Mouse (Mus musculus): ENCODE measurements at regions not wholly inside any gene's neighbourhood (a gene's known extent, or its start where the extent isn't known, plus 50 kb on each side); places are given as distances from the start of the nearest gene placed in this dataset.

GRCm38 (mm10) chr13:29049730-29050129, 96.2 kb upstream of the Sox4 start:
- no peak for DNase-seq
- Histone ChIP-seq H3K4me1 (ENCODE audit: control insufficient read depth, insufficient read depth, low read length) (no peaks in the 10 kb centered on the region), H3K27me3 (ENCODE audit: control insufficient read depth, insufficient read depth, low read length) (no peaks in the 10 kb centered on the region), H3K27ac (ENCODE audit: insufficient read depth, low read length) (no peak overlapping the region), H3K4me3 (replicated peaks; ENCODE audit: insufficient read depth, low read depth, low read length) (no peak overlapping the region)
- WGBS = 52% methylated on average over 4 of the region's 4 CpGs
- TF ChIP-seq CTCF (IDR thresholded peaks at IDR 0.05; ENCODE audit: borderline replicate concordance, insufficient read depth, low read depth, low read length) = no peak
- TF ChIP-seq POLR2A (IDR thresholded peaks at IDR 0.05; ENCODE audit: borderline replicate concordance, insufficient read depth, low read length) = no peak

- WGBS = 76% methylated on average over 7 of the region's 7 CpGs
- TF ChIP-seq POLR2A (IDR thresholded peaks at IDR 0.05; ENCODE audit: borderline replicate concordance, insufficient read depth, low read length) (no peak), CTCF (IDR thresholded peaks at IDR 0.05; ENCODE audit: borderline replicate concordance, insufficient read depth, low read depth, low read length) (no peak)
- Histone ChIP-seq H3K4me1 (ENCODE audit: control insufficient read depth, insufficient read depth, low read length) (no peaks in the 10 kb centered on the region), H3K27ac (ENCODE audit: insufficient read depth, low read length) (no peak overlapping the region), H3K4me3 (replicated peaks; ENCODE audit: insufficient read depth, low read depth, low read length) (no peak overlapping the region), H3K27me3 (ENCODE audit: control insufficient read depth, insufficient read depth, low read length) (no peaks in the 10 kb centered on the region)
- no peak for DNase-seq
Observed at GRCm38 (mm10) chr13:29048990-29049576, 95.6 kb upstream of the Sox4 start.

GRCm38 (mm10) chr13:29044655-29045054, 91.1 kb upstream of the Sox4 start:
- H3K4me1 ChIP-seq (ENCODE audit: control insufficient read depth, insufficient read depth, low read length) = no peaks in the 10 kb centered on the region
- H3K27me3 ChIP-seq (ENCODE audit: control insufficient read depth, insufficient read depth, low read length) = no peaks in the 10 kb centered on the region
- 66% methylated on average over 4 of the region's 4 CpGs for WGBS
- no peak for TF ChIP-seq CTCF (IDR thresholded peaks at IDR 0.05; ENCODE audit: borderline replicate concordance, insufficient read depth, low read depth, low read length)
- TF ChIP-seq POLR2A (IDR thresholded peaks at IDR 0.05; ENCODE audit: borderline replicate concordance, insufficient read depth, low read length) = no peak
- no peak overlapping the region for H3K4me3 ChIP-seq (replicated peaks; ENCODE audit: insufficient read depth, low read depth, low read length)
- no peak for DNase-seq
- H3K27ac ChIP-seq (ENCODE audit: insufficient read depth, low read length) = no peak overlapping the region

- H3K27ac ChIP-seq (ENCODE audit: insufficient read depth, low read length) = no peak overlapping the region
- no peak overlapping the region for H3K4me3 ChIP-seq (replicated peaks; ENCODE audit: insufficient read depth, low read depth, low read length)
- TF ChIP-seq CTCF (IDR thresholded peaks at IDR 0.05; ENCODE audit: borderline replicate concordance, insufficient read depth, low read depth, low read length) (no peak), POLR2A (IDR thresholded peaks at IDR 0.05; ENCODE audit: borderline replicate concordance, insufficient read depth, low read length) (no peak)
- no peaks in the 10 kb centered on the region for H3K27me3 ChIP-seq (ENCODE audit: control insufficient read depth, insufficient read depth, low read length)
- DNase-seq = no peak
- no peaks in the 10 kb centered on the region for H3K4me1 ChIP-seq (ENCODE audit: control insufficient read depth, insufficient read depth, low read length)
- 94% methylated on average over 5 of the region's 5 CpGs for WGBS
Observed at GRCm38 (mm10) chr13:29040331-29040730, 86.8 kb upstream of the Sox4 start.

DNA sequence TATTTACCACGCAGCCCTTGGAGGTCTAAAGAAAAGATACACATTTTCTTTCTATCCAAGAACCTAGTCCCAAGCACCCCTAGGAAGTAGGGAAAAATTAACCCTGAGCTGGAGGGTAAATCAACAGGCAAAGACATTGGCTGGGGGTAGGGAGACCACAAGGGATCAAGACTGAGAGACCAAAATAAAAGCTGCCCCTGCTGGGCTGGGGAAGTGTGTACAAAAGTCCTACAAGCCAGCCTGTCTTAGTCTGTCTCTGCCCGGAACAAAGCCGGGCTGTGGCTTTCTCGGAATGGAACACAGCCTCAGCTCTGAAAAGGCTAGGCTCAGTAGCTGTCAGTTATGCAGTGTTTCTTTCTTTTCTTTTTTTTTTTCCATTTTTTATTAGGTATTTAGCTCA, 81.4 kb upstream of the Sox4 start:
- Histone ChIP-seq H3K4me3 (replicated peaks; ENCODE audit: insufficient read depth, low read depth, low read length) (no peak overlapping the region), H3K4me1 (ENCODE audit: control insufficient read depth, insufficient read depth, low read length) (no peaks in the 10 kb centered on the region), H3K27ac (ENCODE audit: insufficient read depth, low read length) (no peak overlapping the region), H3K27me3 (ENCODE audit: control insufficient read depth, insufficient read depth, low read length) (no peaks in the 10 kb centered on the region)
- DNase-seq = no peak
- WGBS = 41% methylated on average over 4 of the region's 4 CpGs
- no peak for TF ChIP-seq CTCF (IDR thresholded peaks at IDR 0.05; ENCODE audit: borderline replicate concordance, insufficient read depth, low read depth, low read length)
- TF ChIP-seq POLR2A (IDR thresholded peaks at IDR 0.05; ENCODE audit: borderline replicate concordance, insufficient read depth, low read length) = no peak

GRCm38 (mm10) chr13:29034444-29034843, 80.9 kb upstream of the Sox4 start:
- 37% methylated on average over 8 of the region's 8 CpGs for WGBS
- Histone ChIP-seq H3K4me1 (ENCODE audit: control insufficient read depth, insufficient read depth, low read length) (no peaks in the 10 kb centered on the region), H3K4me3 (replicated peaks; ENCODE audit: insufficient read depth, low read depth, low read length) (no peak overlapping the region), H3K27ac (ENCODE audit: insufficient read depth, low read length) (no peak overlapping the region), H3K27me3 (ENCODE audit: control insufficient read depth, insufficient read depth, low read length) (no peaks in the 10 kb centered on the region)
- DNase-seq = no peak
- TF ChIP-seq POLR2A (IDR thresholded peaks at IDR 0.05; ENCODE audit: borderline replicate concordance, insufficient read depth, low read length) = no peak

DNA sequence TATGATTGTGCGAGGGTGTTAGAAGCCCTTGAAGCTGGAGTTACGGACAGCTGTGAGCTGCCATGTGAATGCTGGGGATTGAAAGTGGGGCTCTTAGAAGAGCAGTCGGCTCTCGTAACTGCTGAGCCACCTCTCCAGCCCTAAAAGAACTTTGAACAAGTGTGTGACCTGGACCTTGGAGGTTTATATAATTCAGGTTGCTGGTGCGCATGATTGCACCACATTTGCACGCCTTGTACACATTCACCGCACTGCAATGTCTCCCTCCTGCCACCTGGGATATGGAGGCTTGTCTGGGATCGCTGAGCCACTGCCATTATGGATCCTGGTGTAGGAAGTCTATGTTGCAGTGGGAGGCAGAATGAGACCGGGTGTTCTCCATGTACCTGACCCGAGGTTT, 73.6 kb upstream of the Sox4 start:
- no peaks in the 10 kb centered on the region for H3K4me1 ChIP-seq (ENCODE audit: control insufficient read depth, insufficient read depth, low read length)
- WGBS = 92% methylated on average over 10 of the region's 10 CpGs
- H3K27me3 ChIP-seq (ENCODE audit: control insufficient read depth, insufficient read depth, low read length) = no peaks in the 10 kb centered on the region
- H3K4me3 ChIP-seq (replicated peaks; ENCODE audit: insufficient read depth, low read depth, low read length) = no peak overlapping the region
- H3K27ac ChIP-seq (ENCODE audit: insufficient read depth, low read length) = no peak overlapping the region
- DNase-seq = no peak
- TF ChIP-seq POLR2A (IDR thresholded peaks at IDR 0.05; ENCODE audit: borderline replicate concordance, insufficient read depth, low read length) = no peak
- TF ChIP-seq CTCF (IDR thresholded peaks at IDR 0.05; ENCODE audit: borderline replicate concordance, insufficient read depth, low read depth, low read length) = no peak

- no peak overlapping the region for H3K4me3 ChIP-seq (replicated peaks; ENCODE audit: insufficient read depth, low read depth, low read length)
- TF ChIP-seq POLR2A (IDR thresholded peaks at IDR 0.05; ENCODE audit: borderline replicate concordance, insufficient read depth, low read length) = no peak
- no peak for TF ChIP-seq CTCF (IDR thresholded peaks at IDR 0.05; ENCODE audit: borderline replicate concordance, insufficient read depth, low read depth, low read length)
- no peak for DNase-seq
- H3K27ac ChIP-seq (ENCODE audit: insufficient read depth, low read length) = no peak overlapping the region
- WGBS = 97% methylated on average over 1 of the region's 1 CpGs
- H3K4me1 ChIP-seq (ENCODE audit: control insufficient read depth, insufficient read depth, low read length) = no peaks in the 10 kb centered on the region
- H3K27me3 ChIP-seq (ENCODE audit: control insufficient read depth, insufficient read depth, low read length) = no peaks in the 10 kb centered on the region
Observed at GRCm38 (mm10) chr13:29023486-29023885, 70.0 kb upstream of the Sox4 start.
